Mouse (Mus musculus) cerebellum, postnatal 10 days (tissue): ENCODE data around the gene Vstm2a.

Experiments
- DNase-seq, 2 experiments: peaks; one replicate each; pipeline ENCODE4 v3.0.0; 2021; ENCODE audit warnings: mixed read lengths in 2 of 2

Vstm2a gene

DNA sequence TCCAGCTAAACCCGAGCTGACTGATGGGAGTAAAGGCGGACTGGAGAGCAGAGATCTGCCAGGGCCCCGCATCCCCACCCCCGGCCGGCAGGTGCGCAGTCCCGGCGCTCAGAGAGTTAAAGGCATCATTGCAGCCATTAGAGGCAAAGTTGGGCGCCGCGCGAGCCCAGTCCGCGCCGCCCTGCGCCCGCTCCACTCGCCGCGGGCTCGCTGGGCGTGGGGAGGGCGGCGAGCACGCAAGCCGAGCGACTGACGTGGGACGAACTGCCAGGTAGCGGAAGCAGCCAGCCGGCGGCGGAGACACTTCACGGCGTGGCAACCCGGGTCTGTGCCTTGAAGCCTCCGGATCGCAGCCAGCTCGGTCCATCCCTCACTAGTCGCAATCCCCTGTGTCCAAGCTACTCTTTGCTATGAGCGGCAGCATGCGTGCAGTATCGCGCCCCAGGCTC lies at the start of gene Vstm2a:
Vstm2a (plus strand) TSS at position 252 of the 449 bp plus-strand sequence.
- DNase-seq = peak; percentile 73 to 77

DNA sequence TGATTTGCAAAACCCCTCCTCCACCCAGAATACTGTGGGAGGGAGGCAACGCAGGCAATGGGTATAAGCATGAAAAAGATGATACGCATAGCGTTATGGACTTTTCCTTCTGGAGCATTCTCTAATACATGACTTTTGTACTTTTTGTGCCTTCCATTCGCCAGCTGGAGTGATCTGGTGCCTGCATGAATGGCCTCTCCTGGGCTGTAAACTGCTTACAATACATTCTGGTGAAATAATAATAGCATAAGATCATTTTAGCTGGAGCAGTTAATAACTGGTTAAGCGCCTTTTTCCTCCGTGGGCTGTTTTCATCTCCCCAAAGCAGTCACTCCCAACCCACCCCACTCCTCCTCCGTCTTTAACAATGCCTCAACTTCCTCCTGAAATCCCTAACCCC lies 513 bp upstream of the Vstm2a start:
- DNase-seq = no peak

DNA sequence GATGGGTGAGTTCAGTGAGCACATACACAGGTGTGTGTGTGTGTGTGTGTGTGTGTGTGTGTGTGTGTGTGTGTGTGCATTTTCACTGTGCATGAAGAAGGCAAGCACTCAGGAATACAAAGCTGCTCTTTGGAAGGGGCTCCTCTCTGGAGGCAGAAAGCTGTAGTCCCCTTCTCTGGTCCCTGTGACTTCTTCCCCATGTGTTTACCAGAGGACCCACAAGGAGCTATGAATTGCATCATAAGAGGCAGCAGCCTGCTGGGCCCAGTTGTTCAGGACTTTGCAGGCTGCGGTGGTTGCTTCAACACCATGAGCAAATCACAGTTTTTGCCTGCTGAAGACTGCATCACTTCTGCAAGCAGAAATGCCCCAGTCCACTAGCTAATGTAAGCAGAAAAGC lies 776 bp downstream of the Vstm2a start:
- peak in 1 of 2 experiments; percentile 5 for DNase-seq

DNA sequence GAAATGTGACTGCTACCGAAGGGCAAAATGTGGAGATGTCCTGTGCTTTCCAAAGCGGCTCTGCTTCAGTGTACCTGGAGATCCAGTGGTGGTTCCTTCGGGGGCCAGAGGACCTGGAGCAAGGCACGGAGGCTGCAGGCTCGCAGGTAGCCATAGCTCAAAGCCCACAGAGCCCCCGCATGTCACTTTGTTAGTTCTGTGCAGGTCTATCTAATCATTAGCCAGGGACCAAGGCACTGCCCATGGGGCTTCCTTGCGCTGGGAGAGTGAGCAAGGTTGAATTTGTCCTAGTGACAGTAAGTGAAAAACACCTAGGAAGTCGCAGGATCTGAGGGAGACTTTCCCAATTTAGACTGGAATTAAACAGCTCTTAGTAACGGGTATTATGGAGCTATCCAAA lies 2.4 kb downstream of the Vstm2a start:
- DNase-seq = no peak

DNA sequence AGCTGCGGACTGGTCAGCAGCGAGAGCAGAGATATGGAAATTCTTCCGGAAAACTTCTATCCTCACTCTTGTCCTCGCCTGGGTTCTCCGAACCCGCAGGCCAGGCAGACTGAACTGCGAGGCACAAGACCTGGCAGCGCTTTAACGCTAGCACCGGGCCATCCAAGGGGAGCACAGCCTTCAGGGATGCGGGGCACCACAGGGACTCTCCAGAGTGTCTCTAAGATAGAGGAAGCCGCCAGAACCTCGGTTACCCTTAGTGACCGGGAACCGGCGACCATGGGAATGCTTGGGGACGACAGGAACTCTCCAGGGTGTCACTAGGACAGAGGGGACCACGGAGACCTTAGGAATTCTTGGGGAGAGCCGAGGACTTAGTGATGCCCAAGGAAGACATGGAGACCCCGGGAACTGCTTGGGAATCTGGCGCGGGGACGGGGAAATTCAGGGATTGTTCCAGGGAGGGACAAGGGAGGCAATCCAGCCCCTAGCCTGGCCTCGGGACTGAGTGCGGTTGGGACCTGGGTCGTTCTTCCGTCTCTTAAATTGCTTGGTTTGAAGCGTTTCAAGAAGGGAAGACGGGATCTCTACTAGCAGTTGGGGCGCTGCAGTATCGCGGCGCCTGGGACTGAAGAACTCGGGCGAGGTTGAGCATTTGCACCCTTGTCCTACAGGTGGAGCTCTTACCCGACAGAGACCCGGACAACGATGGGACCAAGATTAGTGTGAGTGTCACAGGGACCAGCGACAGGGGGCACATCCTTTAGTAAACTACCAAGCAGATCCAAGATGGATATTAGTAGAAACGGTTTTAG lies 3.4 kb downstream of the Vstm2a start:
- peak; percentile 88 to 89 for DNase-seq

DNA sequence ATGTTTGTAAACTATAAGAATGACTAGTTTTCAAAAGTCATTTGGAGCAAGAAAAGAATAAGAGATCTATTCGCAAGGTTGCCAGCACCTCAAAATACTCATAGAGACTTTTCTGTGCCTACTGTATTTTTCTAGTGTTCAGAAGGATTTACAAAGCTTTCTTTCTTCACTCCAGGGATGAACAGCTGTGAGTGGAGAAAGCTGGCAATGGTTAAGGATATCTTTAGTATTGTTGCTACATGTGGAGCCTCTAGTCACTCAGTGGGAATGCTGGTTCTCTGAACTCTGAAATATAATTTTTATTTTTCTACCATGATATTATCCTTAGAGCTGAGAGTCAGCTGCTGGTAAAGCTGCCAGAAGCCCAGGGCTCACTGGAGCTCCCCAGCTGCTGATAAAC lies 10.9 kb downstream of the Vstm2a start:
- no peak for DNase-seq

DNA sequence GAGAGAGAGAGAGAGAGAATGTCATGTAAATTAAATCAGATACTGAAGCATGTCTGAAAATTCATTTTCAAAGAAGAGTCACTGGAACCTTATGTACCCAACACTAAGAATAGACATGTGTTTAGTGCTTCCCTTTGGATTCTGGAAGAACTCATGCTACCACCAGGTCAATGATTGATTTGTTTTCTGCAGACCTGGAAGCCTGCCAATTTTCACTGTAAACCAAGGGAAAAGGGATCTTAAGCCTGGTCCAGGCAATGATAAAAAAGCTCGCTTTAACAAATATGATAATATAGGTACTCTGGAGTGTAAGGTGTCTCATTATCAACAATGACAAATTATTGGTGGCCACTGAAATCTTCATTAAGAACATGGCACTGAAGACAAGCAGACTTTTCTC lies 32.9 kb downstream of the Vstm2a start:
- DNase-seq = no peak

DNA sequence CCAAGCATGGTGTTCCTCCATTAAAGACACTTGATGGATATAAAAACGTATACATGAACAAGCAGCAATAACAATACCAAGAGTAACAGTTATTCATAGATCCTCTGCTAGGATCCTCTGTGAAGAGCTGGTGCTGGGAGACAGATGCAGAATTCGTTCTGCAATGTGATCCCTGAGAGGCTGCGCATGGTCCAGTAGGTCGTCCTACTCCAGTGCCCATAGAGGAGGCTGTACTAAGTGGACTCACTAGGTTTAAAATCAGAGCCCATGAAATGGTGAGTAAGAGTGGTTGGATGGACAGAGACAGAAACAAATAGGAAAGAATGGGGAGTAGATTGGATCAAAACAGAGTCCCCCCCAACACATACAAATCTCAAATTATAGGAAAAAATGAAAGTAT lies 35.4 kb downstream of the Vstm2a start:
- DNase-seq = no peak

DNA sequence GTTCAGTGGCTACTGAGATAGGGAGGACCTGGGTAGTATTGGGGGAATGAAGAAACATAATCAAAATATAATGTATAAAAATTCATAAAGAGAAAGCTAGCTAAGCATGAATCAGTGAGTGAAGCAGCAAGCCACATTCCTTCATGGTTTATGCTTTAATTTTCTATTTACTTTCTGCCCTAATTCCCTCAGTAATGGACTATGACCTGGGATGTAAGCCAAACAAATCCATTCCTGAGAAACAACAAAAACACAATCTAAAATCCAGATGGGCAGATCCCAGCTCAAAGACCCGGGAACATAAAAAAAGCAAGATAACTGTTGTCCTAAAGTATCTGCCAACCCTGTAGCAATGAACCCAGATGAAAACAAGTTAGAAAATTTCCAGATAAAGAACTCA lies 39.0 kb downstream of the Vstm2a start:
- DNase-seq = no peak

DNA sequence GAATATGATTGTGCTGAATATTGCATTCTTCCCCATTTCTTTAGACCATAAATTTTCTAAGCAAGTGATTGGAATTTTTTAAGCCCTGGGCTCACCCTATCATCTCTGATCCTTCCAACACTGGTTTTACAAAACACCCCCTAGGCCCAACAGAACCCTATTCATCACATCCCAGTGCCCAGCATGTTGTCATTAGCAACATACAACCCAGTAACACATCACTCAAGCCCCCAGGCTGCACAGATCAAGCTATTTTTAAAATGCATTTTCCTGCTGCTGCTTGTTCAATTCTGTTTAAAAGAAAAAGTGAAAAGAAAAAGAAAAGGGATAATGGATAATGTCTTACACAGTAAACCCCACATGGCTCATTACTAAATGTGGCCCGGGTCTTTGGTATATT lies 42.0 kb downstream of the Vstm2a start:
- no peak for DNase-seq

DNA sequence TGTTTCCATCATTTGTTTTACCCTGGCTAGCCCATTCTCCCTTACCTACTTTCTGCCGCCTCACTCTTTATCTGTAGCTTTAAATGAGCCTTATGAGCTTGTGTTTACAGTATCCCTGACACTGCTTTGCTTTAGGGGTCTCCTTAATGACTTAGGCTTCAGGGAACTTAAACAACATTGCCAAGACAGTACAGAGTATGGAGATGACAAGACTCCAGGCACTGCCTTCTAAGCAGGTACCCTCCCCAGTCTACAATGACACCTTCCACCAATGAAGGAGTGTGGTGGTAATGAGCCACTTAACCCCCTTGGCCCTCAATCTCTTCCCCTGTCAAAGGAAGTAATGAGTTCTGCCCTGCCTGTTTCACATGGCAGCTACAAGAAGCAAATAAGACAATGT lies 42.4 kb downstream of the Vstm2a start:
- no peak for DNase-seq

DNA sequence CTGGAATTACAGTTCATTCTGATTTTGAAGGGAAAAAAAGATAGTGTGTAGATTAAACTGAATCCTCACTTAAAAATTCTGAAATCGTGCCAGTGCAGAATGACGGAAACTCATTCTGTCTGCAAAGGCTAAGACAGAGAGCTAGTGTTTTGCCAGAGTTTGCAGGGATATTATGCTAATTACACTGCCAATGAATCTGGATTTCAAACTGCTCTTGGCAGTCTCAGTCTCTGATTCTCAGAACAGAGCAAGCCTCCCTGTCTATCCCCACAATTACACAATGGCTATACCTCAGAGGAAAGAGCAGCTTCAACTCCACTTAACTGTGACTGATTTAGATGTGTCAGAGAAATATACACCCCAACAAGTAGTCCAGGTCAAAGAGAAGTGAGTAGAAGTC lies 43.2 kb downstream of the Vstm2a start:
- DNase-seq = peak; percentile 4 to 12

DNA sequence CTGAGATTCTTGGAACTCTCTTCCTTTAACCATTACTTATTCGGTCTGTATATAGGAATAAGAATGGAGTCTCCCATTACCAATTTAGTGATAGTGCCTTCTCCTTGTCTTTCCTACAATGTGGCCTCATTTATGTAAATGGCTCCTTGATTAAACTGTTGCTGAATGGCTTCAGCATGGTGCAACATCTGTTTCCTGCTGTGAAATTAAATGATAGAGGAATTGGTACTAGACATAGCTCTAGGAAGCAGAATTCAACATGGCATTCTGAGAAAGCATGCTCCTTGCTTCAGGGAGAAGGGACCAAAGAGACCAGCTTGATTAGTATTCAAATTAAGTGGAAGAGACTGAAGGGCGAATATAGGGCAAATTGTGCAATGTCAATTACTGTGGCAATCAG lies 57.6 kb downstream of the Vstm2a start:
- DNase-seq = no peak

DNA sequence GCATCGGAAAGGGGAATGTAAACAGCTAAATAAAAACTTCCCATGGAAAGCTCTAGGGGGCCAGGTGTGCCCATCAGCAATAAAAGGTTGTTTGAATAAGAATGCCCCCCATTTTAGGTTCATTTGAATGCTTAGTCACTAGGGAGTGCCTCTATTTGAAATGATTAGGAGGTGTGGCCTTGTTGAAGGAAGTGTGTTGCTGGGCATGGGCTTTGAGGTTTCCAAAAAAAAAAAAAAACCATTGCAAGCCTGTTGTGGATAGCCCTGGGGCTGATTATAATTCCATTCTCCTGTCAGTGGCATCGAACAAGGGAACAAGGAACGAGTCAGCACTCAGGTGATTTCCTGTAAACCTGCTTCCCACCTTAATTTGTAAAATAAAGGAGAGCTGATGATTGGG lies 87.7 kb downstream of the Vstm2a start:
- no peak for DNase-seq

DNA sequence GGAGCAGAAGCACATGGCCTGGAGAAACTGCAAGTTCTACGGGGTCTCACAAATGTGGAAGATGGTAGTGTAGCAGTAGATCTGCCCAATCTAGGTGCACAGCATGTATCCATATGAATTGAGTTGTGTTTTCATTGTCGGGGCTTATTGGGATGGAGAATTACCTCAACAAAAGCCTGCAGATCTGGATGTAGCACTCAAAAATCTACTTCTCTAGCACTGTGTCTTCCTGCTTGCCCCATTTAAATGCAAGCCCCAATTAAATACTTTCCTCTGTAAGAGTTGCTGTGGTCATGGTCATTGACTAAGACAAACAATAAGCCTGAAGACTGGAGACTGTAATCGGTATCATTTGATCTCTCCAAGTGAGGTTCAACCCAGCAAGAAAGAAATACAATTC lies 88.2 kb downstream of the Vstm2a start:
- DNase-seq = no peak

DNA sequence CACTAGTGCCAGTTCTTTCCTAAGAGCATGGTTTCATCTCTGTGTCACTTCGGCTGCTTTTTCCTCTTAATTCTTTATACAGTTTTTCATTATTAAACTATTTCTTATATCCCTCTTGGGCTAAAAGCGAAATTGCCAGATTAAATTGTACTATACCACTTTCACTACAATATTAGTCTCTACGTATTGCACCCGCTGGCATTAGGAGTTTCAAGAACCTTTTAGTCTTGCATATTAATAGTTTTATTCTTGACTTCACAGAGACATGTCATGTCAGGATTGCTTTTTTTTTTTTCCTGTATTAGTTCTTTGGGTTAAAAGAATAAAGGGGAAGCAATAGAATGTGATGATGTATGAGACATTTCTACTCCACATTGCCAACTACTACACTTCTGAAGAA lies 94.4 kb downstream of the Vstm2a start:
- no peak for DNase-seq

DNA sequence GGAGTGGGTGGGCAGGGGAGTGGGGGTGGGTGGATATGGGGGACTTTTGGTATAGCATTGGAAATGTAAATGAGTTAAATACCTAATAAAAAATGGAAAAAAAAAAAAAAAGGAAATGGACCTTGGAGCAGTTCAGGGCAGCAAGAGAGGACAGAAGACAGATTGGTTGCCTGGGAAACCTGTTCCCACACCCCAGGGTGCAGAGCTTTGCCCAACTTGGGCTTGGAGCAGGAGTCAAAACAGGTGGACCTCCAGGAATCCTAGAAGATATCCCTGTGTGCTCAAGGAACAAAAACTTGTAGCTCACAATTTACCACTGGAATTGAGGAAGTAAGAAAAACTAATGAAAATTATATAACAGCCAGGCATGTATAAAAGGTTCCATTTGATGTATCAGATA lies 96.8 kb downstream of the Vstm2a start:
- peak; percentile 73 to 82 for DNase-seq

DNA sequence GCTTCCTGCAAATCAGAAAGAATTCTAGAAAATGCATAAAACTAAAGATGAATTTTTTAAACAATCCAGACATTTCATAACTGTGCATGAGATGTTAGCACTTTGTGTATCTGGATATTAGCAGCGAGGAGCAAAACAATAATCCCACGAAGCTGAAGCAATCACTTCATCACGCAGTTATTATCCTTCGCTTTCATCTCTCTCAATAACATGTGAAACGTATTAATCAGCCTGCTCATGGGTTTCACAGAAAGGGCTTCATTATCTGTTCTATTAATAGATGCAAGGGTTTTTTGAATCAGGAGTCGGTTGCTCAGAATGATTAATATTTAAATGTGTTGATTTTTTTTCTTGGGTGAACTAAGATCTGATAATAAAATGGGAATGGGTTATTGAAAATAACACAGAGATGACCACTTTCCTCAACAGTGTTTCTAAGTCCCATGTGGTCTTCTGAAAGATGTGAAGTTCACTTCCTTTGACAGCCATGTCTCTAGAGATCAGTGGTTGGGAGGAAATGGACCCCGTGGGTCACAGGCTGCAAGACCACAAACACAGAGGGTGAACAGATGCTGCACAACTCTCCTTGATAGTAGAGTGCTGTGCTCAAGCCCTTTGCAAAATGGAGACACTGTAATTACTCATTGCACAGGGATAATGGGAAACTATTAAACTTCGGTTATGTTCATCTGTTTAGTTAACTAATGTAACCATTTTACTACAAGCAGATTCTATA lies 109.5 kb downstream of the Vstm2a start:
- DNase-seq = no peak

DNA sequence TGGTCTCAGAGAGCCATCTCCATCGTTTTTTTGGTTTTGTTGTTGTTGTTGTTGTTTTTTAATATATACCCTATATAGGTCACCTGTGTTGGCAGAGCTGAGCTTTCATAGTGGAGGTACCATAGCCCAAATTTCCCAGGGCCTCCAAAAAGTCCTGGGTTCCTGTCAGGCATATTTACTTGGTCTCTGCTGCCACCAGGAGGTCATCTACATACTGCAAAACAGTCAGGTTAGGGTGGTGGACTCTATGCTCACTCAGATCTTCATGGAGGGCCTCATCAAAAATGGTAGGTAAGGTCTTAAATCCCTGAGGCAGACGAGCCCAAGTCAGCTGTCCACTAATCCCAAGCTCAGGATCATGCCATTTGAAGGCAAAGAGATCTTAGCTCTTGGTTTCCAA lies 146.1 kb downstream of the Vstm2a start:
- DNase-seq = peak; percentile 59 to 61

DNA sequence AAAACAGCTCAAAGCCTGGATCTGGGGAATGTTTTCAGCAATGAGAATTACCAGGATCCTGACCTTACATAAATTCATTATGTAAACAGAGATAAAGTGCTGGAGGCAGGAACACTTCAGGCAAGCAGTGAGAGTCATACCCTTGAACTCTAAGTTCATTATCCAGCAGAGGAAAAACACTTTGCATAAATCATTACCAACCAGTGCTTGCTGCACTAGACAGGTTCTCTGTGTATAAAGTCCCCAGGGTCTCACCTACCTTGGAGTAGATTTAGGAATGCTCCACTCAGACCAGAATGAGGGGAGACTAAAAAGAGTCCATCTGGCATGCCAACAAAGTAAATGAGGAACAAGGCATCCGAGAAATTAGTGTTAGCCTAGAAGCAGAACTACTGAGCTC lies 154.2 kb downstream of the Vstm2a start:
- DNase-seq = no peak

DNA sequence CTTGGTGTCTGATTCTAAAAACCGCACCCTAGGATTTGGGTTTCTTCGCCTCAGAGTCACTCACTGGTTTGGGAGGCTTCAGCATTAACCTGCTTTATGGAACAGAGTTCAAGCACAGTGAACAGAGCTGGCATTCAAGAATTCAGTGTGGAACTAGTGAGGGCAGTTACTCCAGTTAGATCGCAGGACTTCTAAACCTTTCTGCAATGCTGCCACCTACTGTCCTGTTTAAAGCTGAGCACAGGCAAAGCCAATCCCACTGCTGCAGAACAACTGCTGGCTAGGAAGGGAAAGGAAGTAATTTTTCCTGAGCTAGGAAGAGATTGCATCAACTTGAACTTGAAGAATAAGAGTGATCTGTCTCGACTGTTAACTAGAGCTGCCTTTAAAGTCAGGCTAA lies 155.1 kb downstream of the Vstm2a start:
- peak; percentile 76 to 84 for DNase-seq

DNA sequence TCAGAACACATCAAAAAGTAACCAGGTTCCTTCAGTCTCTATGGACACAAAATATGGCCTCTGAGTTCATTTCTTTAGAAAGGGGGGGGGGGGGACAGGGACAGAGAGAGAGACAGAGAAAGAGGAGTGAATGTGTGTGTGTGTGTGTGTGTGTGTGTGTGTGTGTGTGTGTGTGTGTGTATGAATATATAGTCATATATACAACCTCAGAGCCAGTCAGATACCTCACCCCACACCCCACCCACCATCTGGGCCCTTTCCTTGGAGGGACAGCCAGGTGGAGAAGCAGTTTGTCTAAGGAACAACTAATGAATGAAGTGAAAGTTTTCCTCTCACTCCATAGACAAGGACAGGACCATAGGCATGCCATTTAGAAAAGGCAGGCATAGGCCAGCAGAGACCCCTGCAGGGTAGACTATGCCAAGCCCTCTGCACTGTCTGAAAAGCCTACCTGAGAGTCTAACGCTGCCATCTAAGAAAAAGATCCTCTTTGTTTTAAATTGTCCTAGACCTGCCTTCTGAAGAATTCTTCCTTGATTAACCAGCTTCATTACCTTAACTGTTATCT lies 155.6 kb downstream of the Vstm2a start:
- DNase-seq = no peak

DNA sequence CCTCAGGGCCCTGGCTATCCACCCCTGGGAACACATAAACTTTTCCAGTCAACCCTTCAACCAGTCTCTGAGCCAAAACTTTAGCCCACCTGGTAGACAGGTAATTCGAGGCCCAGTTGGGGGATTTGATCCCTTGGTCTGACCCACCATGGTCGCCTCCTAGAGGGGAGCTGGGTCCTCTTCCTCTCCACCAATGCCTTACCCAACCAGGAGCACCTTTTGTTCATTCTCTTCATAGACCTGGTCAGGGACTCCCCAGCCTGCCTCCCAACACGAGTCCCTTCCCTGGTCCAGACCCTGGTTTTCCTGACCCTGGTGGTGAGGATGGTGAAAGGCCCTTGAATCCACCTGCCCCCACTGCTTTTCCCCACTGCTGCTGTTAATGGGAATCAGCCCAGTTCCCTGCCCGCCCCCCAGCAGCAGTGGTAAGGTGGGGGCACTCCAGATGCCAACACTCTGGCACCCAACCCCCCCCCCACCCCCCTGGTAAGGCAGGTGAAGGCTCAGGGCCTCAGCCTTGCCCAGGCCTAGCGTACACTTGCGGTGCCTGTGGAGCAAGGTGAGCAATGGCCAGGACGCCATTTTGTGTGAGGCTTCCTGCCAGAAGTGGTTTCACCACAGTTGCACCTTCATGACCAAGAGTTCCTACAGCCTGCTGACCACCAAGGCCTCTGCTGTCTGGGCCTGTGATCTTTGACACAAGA lies 182.2 kb downstream of the Vstm2a start:
- no peak for DNase-seq
